Mouse (Mus musculus): ENCODE results near the gene Serpinc1.

- TF ChIP-seq CTCF (IDR thresholded peaks at IDR 0.05; ENCODE audit: extremely low read depth, insufficient read depth, insufficient read length, insufficient replicate concordance): no peak
- TF ChIP-seq POLR2A (IDR thresholded peaks at IDR 0.05; ENCODE audit: low read depth, low read length): no peak
These were observed 62.0 kb downstream of the Serpinc1 start for GRCm38 (mm10) chr1:161040426-161040770.
